Mouse (Mus musculus) small intestine, adult 10 weeks (tissue): ENCODE results near the gene Nfkb2. TPM values are rescaled to one million over a fixed set of nuclear protein-coding genes. Genes with fewer than 3 reads are reported as not detected.

Experiments
- polyA plus RNA-seq: library from polyadenylated mRNA; stranded (reverse); fragments of 350-450 nt; fragmentation: Illumina TruSeq; extraction: RNeasy Lipid Tissue Mini Kit (QIAGEN cat#74804); gene quantifications from one replicate; pipeline ENCODE4 v1.2.3, GENCODE M21; 2014; ENCODE audit warnings: low replicate concordance

Gene Nfkb2
- 0.26 TPM for polyA plus RNA-seq

DNA sequence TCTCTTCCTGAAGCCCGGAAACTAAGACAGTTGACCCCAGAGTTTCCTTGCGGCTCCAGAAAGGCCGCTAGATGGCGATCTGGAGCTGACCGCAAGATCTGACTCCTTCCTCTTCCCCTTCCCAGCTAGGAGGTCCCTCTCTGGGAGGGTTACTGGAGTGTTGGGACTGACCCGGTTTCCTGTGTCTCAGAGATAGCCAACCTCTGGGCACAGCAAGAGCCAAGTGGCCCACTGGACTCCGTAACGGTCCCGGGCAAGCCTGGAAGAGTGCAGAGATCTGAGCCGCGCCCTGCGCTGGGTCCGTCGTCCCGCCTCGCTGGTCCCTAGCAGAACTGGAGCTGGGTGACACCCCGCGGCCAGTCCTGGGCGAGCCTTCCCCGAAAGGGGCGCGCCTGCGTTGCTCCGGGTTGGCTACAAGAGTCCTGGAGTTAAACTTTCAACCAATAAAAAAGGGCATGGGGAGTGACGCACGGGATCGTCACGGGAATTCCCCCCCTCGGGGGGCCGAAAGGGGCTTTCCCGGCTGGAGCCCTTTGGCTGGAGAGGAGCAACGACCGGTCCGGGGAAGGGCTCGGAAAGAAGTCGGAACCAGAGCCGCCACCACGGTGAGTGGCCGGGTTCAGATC is at the start of gene Nfkb2:
Gene Nfkb2, plus strand, starts transcription at position 105 of the 626 bp plus-strand sequence.

DNA sequence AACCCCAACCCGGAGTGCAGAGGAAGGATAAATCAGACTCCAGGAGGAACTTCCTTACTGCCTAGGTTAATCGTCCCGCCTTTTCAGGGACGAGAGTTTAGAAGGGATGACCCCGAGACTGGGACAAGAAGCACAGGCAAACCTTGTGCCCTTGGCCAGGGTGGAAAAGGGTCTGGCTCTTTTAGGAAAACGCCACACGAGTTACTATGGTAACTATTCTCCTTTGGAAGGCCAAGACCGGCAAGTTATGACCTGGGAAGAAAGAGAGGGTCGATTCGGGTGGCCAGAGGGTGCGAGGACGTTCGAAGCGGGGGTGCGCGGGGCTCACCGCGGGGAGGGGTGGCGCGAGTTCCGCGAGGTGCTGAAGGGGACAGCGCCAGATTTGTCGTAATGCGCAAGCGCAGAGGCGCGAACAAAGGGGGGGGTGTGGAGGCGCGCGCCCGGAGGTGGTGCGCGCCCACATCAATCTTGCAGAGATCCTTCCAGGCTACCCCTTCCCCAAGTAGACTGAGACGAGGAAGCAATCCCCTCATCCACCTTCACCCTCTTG is 22.7 kb downstream of the Nfkb2 start, which contains the start of gene Psd:
Gene Psd, minus strand, starts transcription at position 401 of the 550 bp plus-strand sequence.

GRCm38 (mm10) chr19:46328081-46329030 is 24.2 kb downstream of the Nfkb2 start, which contains the start of gene Fbxl15:
Gene Fbxl15, plus strand, starts transcription at chr19:46328184.

GRCm38 (mm10) chr19:46338331-46338936 is 34.3 kb downstream of the Nfkb2 start, which contains the start of gene Cuedc2:
Gene Cuedc2, minus strand, starts transcription at chr19:46338702.

GRCm38 (mm10) chr19:46350168-46350932 is 46.2 kb downstream of the Nfkb2 start, which contains the start of gene 2310034G01Rik:
Gene 2310034G01Rik, minus strand, starts transcription at chr19:46350302.

Other genes starting within 250 kb of the Nfkb2 start
- 6.4 TPM for gene Nolc1, start 228.5 kb upstream of the Nfkb2 start, polyA plus RNA-seq
- gene Elovl3, start 172.4 kb upstream of the Nfkb2 start, polyA plus RNA-seq: not detected
- not detected for gene Pitx3, start 156.0 kb upstream of the Nfkb2 start, polyA plus RNA-seq
- 26.1 TPM for gene Gbf1, start 151.8 kb upstream of the Nfkb2 start, polyA plus RNA-seq
- 0.37 TPM for gene Psd, start 22.8 kb downstream of the Nfkb2 start, polyA plus RNA-seq
- not detected for gene Fbxl15, start 23.9 kb downstream of the Nfkb2 start, polyA plus RNA-seq
- not detected for gene Cuedc2, start 34.4 kb downstream of the Nfkb2 start, polyA plus RNA-seq
- 0.19 TPM for gene Mfsd13a, start 36.8 kb downstream of the Nfkb2 start, polyA plus RNA-seq
- gene 2310034G01Rik, start 46.0 kb downstream of the Nfkb2 start, polyA plus RNA-seq: 1.2 TPM
- gene Actr1a, start 91.4 kb downstream of the Nfkb2 start, polyA plus RNA-seq: 41.6 TPM
- 1.6 TPM for gene Sufu, start 92.6 kb downstream of the Nfkb2 start, polyA plus RNA-seq
- 2.9 TPM for gene Trim8, start 197.4 kb downstream of the Nfkb2 start, polyA plus RNA-seq